Mouse (Mus musculus): ENCODE data around the gene Nln.

DNA sequence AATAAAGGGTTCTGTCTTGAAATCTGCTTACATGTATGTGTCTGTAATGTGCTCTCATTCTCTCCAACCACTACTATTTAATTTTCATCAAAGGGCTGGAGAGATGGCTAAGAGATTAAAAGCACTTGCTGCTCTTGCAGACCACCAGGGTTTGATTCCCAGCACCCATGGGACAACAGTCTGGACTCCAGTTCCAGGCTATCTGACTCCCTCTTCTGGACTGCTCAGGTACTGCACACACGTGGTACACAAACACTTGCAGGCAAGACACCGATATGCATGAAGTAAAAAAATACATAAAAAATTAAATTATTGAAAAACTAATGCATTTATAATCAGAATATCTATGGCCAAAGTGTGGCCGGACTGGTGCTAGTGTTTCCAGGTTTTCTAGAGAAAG, 127.0 kb downstream of the Nln start:
- TF ChIP-seq POLR2A (IDR thresholded peaks at IDR 0.05; ENCODE audit: low read depth, low read length): no peak
- TF ChIP-seq CTCF (IDR thresholded peaks at IDR 0.05; ENCODE audit: extremely low read depth, insufficient read depth, insufficient read length, insufficient replicate concordance): no peak

All from spleen, adult 2 months (tissue).